Mouse (Mus musculus) ES-E14 (cell line): ENCODE data around the gene Cish.

Experiments
- CHD2 ChIP-seq: IDR thresholded peaks from 2 replicates; pipeline ENCODE4 v1.6.1; 2014; ENCODE audit warnings: mild to moderate bottlenecking, low read depth, low read length, inconsistent platforms
- HCFC1 ChIP-seq: IDR thresholded peaks from 2 replicates; pipeline ENCODE4 v1.6.1; 2012; ENCODE audit warnings: low read length, inconsistent platforms, borderline replicate concordance; ENCODE audit not compliant: insufficient read depth
- MAFK ChIP-seq: IDR thresholded peaks from 2 replicates; pipeline ENCODE4 v1.6.1; 2014; ENCODE audit warnings: mild to moderate bottlenecking, low read depth, low read length, inconsistent platforms; ENCODE audit not compliant: insufficient read depth
- ZC3H11A ChIP-seq: IDR thresholded peaks from 2 replicates; pipeline ENCODE4 v1.6.1; 2012; ENCODE audit warnings: low read depth, mild to moderate bottlenecking, inconsistent platforms, low read length, borderline replicate concordance
- ZNF384 ChIP-seq: IDR thresholded peaks from 2 replicates; pipeline ENCODE4 v1.6.1; 2012; ENCODE audit warnings: low read depth, low read length, inconsistent platforms

- TF ChIP-seq CHD2 (no peak), MAFK (no peak), HCFC1 (no peak), ZNF384 (no peak), ZC3H11A (no peak)
Observed at GRCm38 (mm10) chr9:107333686-107334085, 37.9 kb downstream of the Cish start.
